ENCODE assay signal across 12 mouse cellular contexts in genomic region chr13:53235953-53236352, GRCm38 (mm10). TPM values are rescaled to one million over a fixed set of nuclear protein-coding genes. Genes with fewer than 3 reads are reported as not detected.
A peak's percentile ranks its signal among the peaks of the same experiment; 100 is the strongest.
DNase-seq lines count a peak whose midpoint lies in the region; ATAC-seq and TF ChIP-seq lines count a peak whose summit lies in the region.
"Had no signal": no experiment of that assay in that cellular context is flagged by ENCODE, and none has a peak within 500 bp of the region (broad histone marks: within the 10 kb centered on the region; RNA-seq: fewer than 3 reads in every experiment).

No protein-coding gene starts in this region.

- peaks cover 39% of the 10 kb centered on the region for H3K27me3 ChIP-seq in forebrain, embryonic 10.5 days (ENCODE audit: poor library complexity, severe bottlenecking)
- no peaks in the 10 kb centered on the region for H3K27me3 ChIP-seq in forebrain, postnatal 0 days (ENCODE audit: insufficient read depth, low read length)
- H3K27me3 ChIP-seq in lung, embryonic 16.5 days (ENCODE audit: control insufficient read depth, insufficient read depth, low read depth, low read length), result no peaks in the 10 kb centered on the region
- 0 out of 2 replicates have a peak, but pooled peaks cover 5% of the 10 kb centered on the region for H3K27me3 ChIP-seq in embryonic facial prominence, embryonic 12.5 days
- no peaks in the 10 kb centered on the region for H3K27me3 ChIP-seq in intestine, embryonic 16.5 days (replicated peaks; ENCODE audit: control insufficient read depth, insufficient read depth, low read length)

- no peak for DNase-seq in forebrain, embryonic 10.5 days (ENCODE audit: extremely low spot score, low spot score)
- no peak for DNase-seq in forebrain, postnatal 0 days
- no peak for DNase-seq in lung, postnatal 14 days
- no peak for DNase-seq in ovary, postnatal 14 days (ENCODE audit: low spot score)
- DNase-seq: heart, postnatal 10 days; kidney, adult 2 months had no signal

- H3K9ac ChIP-seq in forebrain, postnatal 0 days, result no peak overlapping the region
- no peak overlapping the region for H3K9ac ChIP-seq in lung, embryonic 16.5 days (ENCODE audit: low read length)
- H3K9ac ChIP-seq in embryonic facial prominence, embryonic 12.5 days, result no peak overlapping the region
- no peak overlapping the region for H3K9ac ChIP-seq in intestine, embryonic 16.5 days (ENCODE audit: low read depth, low read length)
- H3K9ac ChIP-seq: midbrain, embryonic 12.5 days had no signal

- peaks cover 78% of the 10 kb centered on the region for H3K4me1 ChIP-seq in forebrain, embryonic 10.5 days
- H3K4me1 ChIP-seq in forebrain, postnatal 0 days (ENCODE audit: insufficient read depth), result peaks cover 9% of the 10 kb centered on the region; the same call in 1 of the 2 replicates
- peaks cover 53% of the 10 kb centered on the region for H3K4me1 ChIP-seq in lung, embryonic 16.5 days (replicated peaks; ENCODE audit: control insufficient read depth, insufficient read depth, low read length)
- peaks cover 68% of the 10 kb centered on the region for H3K4me1 ChIP-seq in embryonic facial prominence, embryonic 12.5 days
- peaks cover 74% of the 10 kb centered on the region for H3K4me1 ChIP-seq in intestine, embryonic 16.5 days (ENCODE audit: control insufficient read depth, insufficient read depth, low read length)

- peaks cover 7% of the 10 kb centered on the region; the same call in 1 of the 2 replicates for H3K9me3 ChIP-seq in forebrain, embryonic 10.5 days
- no peaks in the 10 kb centered on the region for H3K9me3 ChIP-seq in forebrain, postnatal 0 days (ENCODE audit: low read length)
- H3K9me3 ChIP-seq in lung, embryonic 16.5 days (ENCODE audit: control insufficient read depth, low read length), result no peaks in the 10 kb centered on the region
- no peaks in the 10 kb centered on the region for H3K9me3 ChIP-seq in embryonic facial prominence, embryonic 12.5 days
- H3K9me3 ChIP-seq in intestine, embryonic 16.5 days (ENCODE audit: control insufficient read depth, low read length), result no peaks in the 10 kb centered on the region

- TF ChIP-seq CTCF in forebrain, postnatal 0 days (IDR thresholded peaks at IDR 0.05; ENCODE audit: low read depth), result no peak

- H3K4me2 ChIP-seq in forebrain, postnatal 0 days (ENCODE audit: low read depth), result no peak overlapping the region
- H3K4me2 ChIP-seq in lung, embryonic 16.5 days (ENCODE audit: low read depth, low read length), result no peak overlapping the region
- H3K4me2 ChIP-seq in embryonic facial prominence, embryonic 12.5 days (replicated peaks), result no peak overlapping the region
- peak overlapping the region; percentile 24; the same call in 1 of the 2 replicates for H3K4me2 ChIP-seq in intestine, embryonic 16.5 days (ENCODE audit: low read depth, low read length)
- H3K4me2 ChIP-seq: midbrain, embryonic 12.5 days had no signal

- H3K27ac ChIP-seq in forebrain, embryonic 10.5 days, result peak overlapping the region; percentile 67
- no peak overlapping the region for H3K27ac ChIP-seq in forebrain, postnatal 0 days (ENCODE audit: low read depth, low read length)
- H3K27ac ChIP-seq in lung, embryonic 16.5 days (ENCODE audit: low read length), result 0 out of 2 replicates have a peak overlapping the region, but pooled peaks have one; percentile 5
- H3K27ac ChIP-seq in embryonic facial prominence, embryonic 12.5 days, result peak overlapping the region; percentile 32
- H3K27ac ChIP-seq in intestine, embryonic 16.5 days (ENCODE audit: low read length), result peak overlapping the region; percentile 73; the same call in 1 of the 2 replicates

- 10% methylated on average over 7 of the region's 7 CpGs for WGBS in forebrain, embryonic 10.5 days
- 24% methylated on average over 7 of the region's 7 CpGs for WGBS in forebrain, postnatal 0 days
- 34% methylated on average over 7 of the region's 7 CpGs for WGBS in lung, embryonic 16.5 days
- WGBS in embryonic facial prominence, embryonic 12.5 days, result 23% methylated on average over 7 of the region's 7 CpGs
- 30% methylated on average over 7 of the region's 7 CpGs for WGBS in intestine, embryonic 16.5 days

- no peak overlapping the region for H3K4me3 ChIP-seq in forebrain, embryonic 10.5 days
- no peak overlapping the region for H3K4me3 ChIP-seq in forebrain, postnatal 0 days (ENCODE audit: low read depth, low read length)
- H3K4me3 ChIP-seq in lung, embryonic 16.5 days (ENCODE audit: low read length), result no peak overlapping the region
- H3K4me3 ChIP-seq in embryonic facial prominence, embryonic 12.5 days, result no peak overlapping the region
- no peak overlapping the region for H3K4me3 ChIP-seq in intestine, embryonic 16.5 days (ENCODE audit: low read length)
- H3K4me3 ChIP-seq: midbrain, embryonic 12.5 days had no signal

- peaks cover 6% of the 10 kb centered on the region; the same call in 1 of the 2 replicates for H3K36me3 ChIP-seq in forebrain, embryonic 10.5 days (replicated peaks)
- no peaks in the 10 kb centered on the region for H3K36me3 ChIP-seq in forebrain, postnatal 0 days (ENCODE audit: insufficient read depth)
- no peaks in the 10 kb centered on the region for H3K36me3 ChIP-seq in lung, embryonic 16.5 days (ENCODE audit: control insufficient read depth, insufficient read depth, low read length)
- H3K36me3 ChIP-seq in embryonic facial prominence, embryonic 12.5 days, result no peaks in the 10 kb centered on the region
- H3K36me3 ChIP-seq in intestine, embryonic 16.5 days (ENCODE audit: control insufficient read depth, insufficient read depth, low read length), result no peaks in the 10 kb centered on the region
- H3K36me3 ChIP-seq: midbrain, embryonic 12.5 days had no signal

- no peak for ATAC-seq in forebrain, postnatal 0 days
- no peak for ATAC-seq in lung, embryonic 16.5 days (ENCODE audit: low read depth)
- no peak for ATAC-seq in embryonic facial prominence, embryonic 12.5 days (ENCODE audit: insufficient number of reproducible peaks, insufficient read depth, low FRiP score, low TSS enrichment)
- no peak for ATAC-seq in intestine, embryonic 16.5 days
- ATAC-seq in monocyte, adult 5-6 weeks (replicated peaks; ENCODE audit: insufficient number of reproducible peaks, low FRiP score, low TSS enrichment, poor library complexity, severe bottlenecking), result no peak

RNA-seq across cellular contexts. Expression of gene Ror2, which starts 50.0 kb away (rescaled TPM):
- 17.1 and 18.1 TPM in 2 replicates for polyA plus RNA-seq in forebrain, embryonic 10.5 days (2016; fragmentation: Nextera tagmentation; extraction: Ambion mirVana)
- total RNA-seq in forebrain, postnatal 0 days (2014; rRNA removed), result 2.5 and 5.3 TPM in 2 replicates
- 1.8 and 2.4 TPM in 2 replicates for polyA plus RNA-seq in forebrain, postnatal 0 days (2015; fragmentation: Nextera tagmentation; extraction: Ambion mirVana)
- 13.4 and 14.7 TPM in 2 replicates for polyA plus RNA-seq in lung, embryonic 16.5 days (2015; fragmentation: Nextera tagmentation; extraction: Ambion mirVana)
- 42.0 and 42.1 TPM in 2 replicates for polyA plus RNA-seq in embryonic facial prominence, embryonic 12.5 days (2016; fragmentation: Nextera tagmentation; extraction: Ambion mirVana)
- polyA plus RNA-seq in intestine, embryonic 16.5 days (2015; fragmentation: Nextera tagmentation; extraction: Ambion mirVana), result 12.5 and 13.5 TPM in 2 replicates
- total RNA-seq in monocyte, adult 5-6 weeks (2017), result not detected in 3 replicates
- total RNA-seq: common myeloid progenitor, adult 5-6 weeks had no signal
